Mouse (Mus musculus): ENCODE measurements around the gene Crlf1. TPM values are rescaled to one million over a fixed set of nuclear protein-coding genes. Genes with fewer than 3 reads are reported as not detected.

Gene Crlf1
- polyA plus RNA-seq, 1 experiment from 2014 or later = 0.38 TPM

- H3K9ac ChIP-seq (replicated peaks) = no peak overlapping the region
- ATAC-seq = no peak
- 85% methylated on average over 5 of the region's 5 CpGs for WGBS (ENCODE audit: insufficient replicate concordance)
These were observed 39.1 kb upstream of the Crlf1 start for GRCm38 (mm10) chr8:70453852-70454251.

GRCm38 (mm10) chr8:70456996-70457395 is 36.0 kb upstream of the Crlf1 start:
- Histone ChIP-seq H3K9ac (replicated peaks) (no peak overlapping the region), H3K36me3 (replicated peaks; ENCODE audit: insufficient read depth, low read length) (no peaks in the 10 kb centered on the region), H3K4me1 (ENCODE audit: insufficient read depth) (no peaks in the 10 kb centered on the region), H3K9me3 (ENCODE audit: low read length) (no peaks in the 10 kb centered on the region), H3K27ac (ENCODE audit: low read depth) (no peak overlapping the region), H3K27me3 (ENCODE audit: insufficient read depth, low read length) (no peaks in the 10 kb centered on the region), H3K4me2 (ENCODE audit: low read depth, low read length) (no peak overlapping the region), H3K4me3 (ENCODE audit: low read depth, low read length) (no peak overlapping the region)
- WGBS (ENCODE audit: insufficient replicate concordance) = 77% methylated on average over 1 of the region's 1 CpGs
- DNase-seq (no peak), ATAC-seq (no peak)
- TF ChIP-seq CTCF (IDR thresholded peaks at IDR 0.05; ENCODE audit: low read depth) (no peak), EP300 (IDR thresholded peaks at IDR 0.05; ENCODE audit: low read depth) (no peak)

More at GRCm38 (mm10) chr8:70453852-70454251, 39.1 kb upstream of the Crlf1 start:
- H3K4me3 ChIP-seq (ENCODE audit: low read depth, low read length) = no peak overlapping the region
- no peaks in the 10 kb centered on the region; the same call in 1 of the 2 replicates for H3K36me3 ChIP-seq (replicated peaks; ENCODE audit: insufficient read depth, low read length)
- H3K4me2 ChIP-seq (ENCODE audit: low read depth, low read length) = no peak overlapping the region
- H3K27ac ChIP-seq (ENCODE audit: low read depth) = no peak overlapping the region
- no peaks in the 10 kb centered on the region for H3K27me3 ChIP-seq (ENCODE audit: insufficient read depth, low read length)
- DNase-seq = no peak
- H3K9me3 ChIP-seq (ENCODE audit: low read length) = no peaks in the 10 kb centered on the region
- no peaks in the 10 kb centered on the region for H3K4me1 ChIP-seq (ENCODE audit: insufficient read depth)
- TF ChIP-seq CTCF (IDR thresholded peaks at IDR 0.05; ENCODE audit: low read depth) (no peak), EP300 (IDR thresholded peaks at IDR 0.05; ENCODE audit: low read depth) (no peak)

- no peak for DNase-seq
- no peak overlapping the region for H3K4me2 ChIP-seq (ENCODE audit: low read depth, low read length)
- ATAC-seq = no peak
- 82% methylated on average over 6 of the region's 6 CpGs for WGBS (ENCODE audit: insufficient replicate concordance)
- no peak for TF ChIP-seq CTCF (IDR thresholded peaks at IDR 0.05; ENCODE audit: low read depth)
- no peak for TF ChIP-seq EP300 (IDR thresholded peaks at IDR 0.05; ENCODE audit: low read depth)
- no peaks in the 10 kb centered on the region for H3K9me3 ChIP-seq (ENCODE audit: low read length)
- H3K27me3 ChIP-seq (ENCODE audit: insufficient read depth, low read length) = no peaks in the 10 kb centered on the region
- H3K4me1 ChIP-seq (ENCODE audit: insufficient read depth) = no peaks in the 10 kb centered on the region
- H3K9ac ChIP-seq (replicated peaks) = no peak overlapping the region
- no peak overlapping the region for H3K4me3 ChIP-seq (ENCODE audit: low read depth, low read length)
- no peak overlapping the region for H3K27ac ChIP-seq (ENCODE audit: low read depth)
- H3K36me3 ChIP-seq (replicated peaks; ENCODE audit: insufficient read depth, low read length) = no peaks in the 10 kb centered on the region
These were observed 35.1 kb upstream of the Crlf1 start for GRCm38 (mm10) chr8:70457882-70458281.

GRCm38 (mm10) chr8:70458462-70458861 is 34.5 kb upstream of the Crlf1 start:
- no peak overlapping the region for H3K4me3 ChIP-seq (ENCODE audit: low read depth, low read length)
- no peaks in the 10 kb centered on the region for H3K27me3 ChIP-seq (ENCODE audit: insufficient read depth, low read length)
- TF ChIP-seq CTCF (IDR thresholded peaks at IDR 0.05; ENCODE audit: low read depth) (no peak), EP300 (IDR thresholded peaks at IDR 0.05; ENCODE audit: low read depth) (no peak)
- H3K36me3 ChIP-seq (replicated peaks; ENCODE audit: insufficient read depth, low read length) = no peaks in the 10 kb centered on the region
- H3K4me2 ChIP-seq (ENCODE audit: low read depth, low read length) = no peak overlapping the region
- no peak overlapping the region for H3K27ac ChIP-seq (ENCODE audit: low read depth)
- WGBS (ENCODE audit: insufficient replicate concordance) = 80% methylated on average over 3 of the region's 3 CpGs
- no peak for ATAC-seq
- no peaks in the 10 kb centered on the region for H3K9me3 ChIP-seq (ENCODE audit: low read length)
- DNase-seq = no peak
- no peaks in the 10 kb centered on the region for H3K4me1 ChIP-seq (ENCODE audit: insufficient read depth)
- H3K9ac ChIP-seq (replicated peaks) = no peak overlapping the region

GRCm38 (mm10) chr8:70459636-70460035 is 33.3 kb upstream of the Crlf1 start:
- H3K4me2 ChIP-seq (ENCODE audit: low read depth, low read length) = no peak overlapping the region
- TF ChIP-seq CTCF (IDR thresholded peaks at IDR 0.05; ENCODE audit: low read depth) = no peak
- TF ChIP-seq EP300 (IDR thresholded peaks at IDR 0.05; ENCODE audit: low read depth) = no peak
- H3K36me3 ChIP-seq (replicated peaks; ENCODE audit: insufficient read depth, low read length) = no peaks in the 10 kb centered on the region
- ATAC-seq (no peak), DNase-seq (no peak)
- WGBS (ENCODE audit: insufficient replicate concordance) = 94% methylated on average over 2 of the region's 2 CpGs
- H3K27me3 ChIP-seq (ENCODE audit: insufficient read depth, low read length) = no peaks in the 10 kb centered on the region
- no peak overlapping the region for H3K4me3 ChIP-seq (ENCODE audit: low read depth, low read length)
- no peak overlapping the region for H3K27ac ChIP-seq (ENCODE audit: low read depth)
- H3K9ac ChIP-seq (replicated peaks) = no peak overlapping the region
- H3K9me3 ChIP-seq (ENCODE audit: low read length) = no peaks in the 10 kb centered on the region
- H3K4me1 ChIP-seq (ENCODE audit: insufficient read depth) = no peaks in the 10 kb centered on the region

- no peak for TF ChIP-seq CTCF (IDR thresholded peaks at IDR 0.05; ENCODE audit: low read depth)
- no peak for TF ChIP-seq EP300 (IDR thresholded peaks at IDR 0.05; ENCODE audit: low read depth)
- no peak overlapping the region for H3K9ac ChIP-seq (replicated peaks)
- DNase-seq = no peak
- H3K4me2 ChIP-seq (ENCODE audit: low read depth, low read length) = no peak overlapping the region
- no peaks in the 10 kb centered on the region for H3K36me3 ChIP-seq (replicated peaks; ENCODE audit: insufficient read depth, low read length)
- H3K27ac ChIP-seq (ENCODE audit: low read depth) = no peak overlapping the region
- H3K4me3 ChIP-seq (ENCODE audit: low read depth, low read length) = no peak overlapping the region
- H3K4me1 ChIP-seq (ENCODE audit: insufficient read depth) = no peaks in the 10 kb centered on the region
- no peaks in the 10 kb centered on the region for H3K27me3 ChIP-seq (ENCODE audit: insufficient read depth, low read length)
- ATAC-seq = no peak
- WGBS (ENCODE audit: insufficient replicate concordance) = 82% methylated on average over 5 of the region's 5 CpGs
- no peaks in the 10 kb centered on the region for H3K9me3 ChIP-seq (ENCODE audit: low read length)
These were observed 32.8 kb upstream of the Crlf1 start for GRCm38 (mm10) chr8:70460199-70460598.

GRCm38 (mm10) chr8:70460606-70461005 is 32.4 kb upstream of the Crlf1 start:
- no peak for TF ChIP-seq CTCF (IDR thresholded peaks at IDR 0.05; ENCODE audit: low read depth)
- no peak for TF ChIP-seq EP300 (IDR thresholded peaks at IDR 0.05; ENCODE audit: low read depth)
- no peak overlapping the region for H3K4me2 ChIP-seq (ENCODE audit: low read depth, low read length)
- no peak for DNase-seq
- ATAC-seq = no peak
- H3K4me3 ChIP-seq (ENCODE audit: low read depth, low read length) = no peak overlapping the region
- H3K27ac ChIP-seq (ENCODE audit: low read depth) = no peak overlapping the region
- H3K4me1 ChIP-seq (ENCODE audit: insufficient read depth) = no peaks in the 10 kb centered on the region
- H3K27me3 ChIP-seq (ENCODE audit: insufficient read depth, low read length) = no peaks in the 10 kb centered on the region
- 89% methylated on average over 9 of the region's 9 CpGs for WGBS (ENCODE audit: insufficient replicate concordance)
- H3K9me3 ChIP-seq (ENCODE audit: low read length) = no peaks in the 10 kb centered on the region
- H3K9ac ChIP-seq (replicated peaks) = no peak overlapping the region
- H3K36me3 ChIP-seq (replicated peaks; ENCODE audit: insufficient read depth, low read length) = no peaks in the 10 kb centered on the region

All from liver, postnatal 0 days (tissue).